Mouse (Mus musculus) midbrain, embryonic 11.5 days (tissue): ENCODE results near the gene Dock8. TPM values are rescaled to one million over a fixed set of nuclear protein-coding genes. Genes with fewer than 3 reads are reported as not detected.

Experiments used
- ATAC-seq: fragments of 200-750 bp; cut with Nextera tagmentation; 2 replicates; pipeline ENCODE4 v1.8.0; 2017; ENCODE audit warnings: moderate TSS enrichment, moderate library complexity; ENCODE audit not compliant: low FRiP score
- DNase-seq: peaks from one replicate; pipeline ENCODE4 v3.0.0; 2015; ENCODE audit warnings: low spot score; ENCODE audit errors: missing footprints
- H3K27ac ChIP-seq: fragments of 300-500 bp; sonication (generic); 2 replicates; pipeline ENCODE4 v1.5.1; 2014; ENCODE audit warnings: low read depth, low read length
- H3K27me3 ChIP-seq: fragments of 300-500 bp; sonication (generic); 2 replicates; pipeline ENCODE4 v1.6.1; 2014; ENCODE audit warnings: mild to moderate bottlenecking, low read length, moderate library complexity, mixed read lengths; ENCODE audit not compliant: control insufficient read depth, insufficient read depth
- H3K36me3 ChIP-seq: fragments of 300-500 bp; sonication (generic); 2 replicates; pipeline ENCODE4 v1.6.1; 2014; ENCODE audit warnings: mild to moderate bottlenecking, low read length, moderate library complexity, mixed read lengths; ENCODE audit not compliant: control insufficient read depth, insufficient read depth
- H3K4me1 ChIP-seq: fragments of 300-500 bp; sonication (generic); 2 replicates; pipeline ENCODE4 v1.6.1; 2014; ENCODE audit warnings: low read length; ENCODE audit not compliant: control insufficient read depth, insufficient read depth
- H3K4me2 ChIP-seq: fragments of 300-500 bp; sonication (generic); 2 replicates; pipeline ENCODE4 v1.6.1; 2014; ENCODE audit warnings: mild to moderate bottlenecking, moderate library complexity
- H3K4me3 ChIP-seq: fragments of 300-500 bp; sonication (generic); 2 replicates; pipeline ENCODE4 v1.5.1; 2014; ENCODE audit warnings: low read depth, low read length
- H3K9ac ChIP-seq: fragments of 300-500 bp; sonication (generic); 2 replicates; pipeline ENCODE4 v1.6.1; 2014; ENCODE audit warnings: low read length
- H3K9me3 ChIP-seq: fragments of 300-500 bp; sonication (generic); 2 replicates; pipeline ENCODE4 v1.6.1; 2016; ENCODE audit warnings: low read length; ENCODE audit not compliant: control insufficient read depth
- WGBS: fragments of 180-500 bp; shearing (Covaris S2); extraction: QIAGEN DNeasy Blood & Tissue Kit; methylation state at CpG from one replicate; pipeline ENCODE4 v1.1.7; 2014; 5-methylcytosine and 5-hydroxymethylcytosine counted together
- polyA plus RNA-seq: library from polyadenylated mRNA; unstranded; fragments of >200 nt; fragmentation: Nextera tagmentation; extraction: Ambion mirVana; gene quantifications from 2 replicates; pipeline ENCODE4 v1.2.1, GENCODE M21; 2014

Dock8 gene
- polyA plus RNA-seq, 1 experiment from 2014 or later: 1.7 TPM

GRCm38 (mm10) chr19:25187681-25188080 lies 188.3 kb downstream of the Dock8 start:
- no peak for ATAC-seq
- no peak overlapping the region for H3K4me3 ChIP-seq
- no peak overlapping the region for H3K4me2 ChIP-seq
- no peak overlapping the region for H3K9ac ChIP-seq
- H3K4me1 ChIP-seq: no peaks in the 10 kb centered on the region
- 83% methylated on average over 18 of the region's 18 CpGs for WGBS
- DNase-seq: no peak
- H3K9me3 ChIP-seq: no peaks in the 10 kb centered on the region
- H3K27ac ChIP-seq: no peak overlapping the region
- H3K36me3 ChIP-seq: no peaks in the 10 kb centered on the region
- no peaks in the 10 kb centered on the region for H3K27me3 ChIP-seq

- WGBS: 95% methylated on average over 9 of the region's 9 CpGs
- no peak overlapping the region for H3K9ac ChIP-seq
- no peaks in the 10 kb centered on the region for H3K9me3 ChIP-seq
- DNase-seq: no peak
- H3K27ac ChIP-seq: no peak overlapping the region
- H3K27me3 ChIP-seq: no peaks in the 10 kb centered on the region
- H3K36me3 ChIP-seq: no peaks in the 10 kb centered on the region
- no peak overlapping the region for H3K4me3 ChIP-seq
- no peak overlapping the region for H3K4me2 ChIP-seq
- no peak for ATAC-seq
- no peaks in the 10 kb centered on the region for H3K4me1 ChIP-seq
Measured at GRCm38 (mm10) chr19:25193751-25194150, 194.4 kb downstream of the Dock8 start.

- no peak overlapping the region for H3K27ac ChIP-seq
- WGBS: 78% methylated on average over 13 of the region's 13 CpGs
- no peaks in the 10 kb centered on the region for H3K9me3 ChIP-seq
- H3K4me3 ChIP-seq: no peak overlapping the region
- no peaks in the 10 kb centered on the region for H3K27me3 ChIP-seq
- no peak overlapping the region for H3K9ac ChIP-seq
- DNase-seq (no peak), ATAC-seq (no peak)
- no peaks in the 10 kb centered on the region for H3K36me3 ChIP-seq
- no peak overlapping the region for H3K4me2 ChIP-seq
- no peaks in the 10 kb centered on the region for H3K4me1 ChIP-seq
Measured at GRCm38 (mm10) chr19:25200081-25200860, 200.9 kb downstream of the Dock8 start.

- DNase-seq (no peak), ATAC-seq (no peak)
- no peak overlapping the region for H3K9ac ChIP-seq
- 84% methylated on average over 12 of the region's 12 CpGs for WGBS
- H3K4me1 ChIP-seq: peaks cover 9% of the 10 kb centered on the region
- no peaks in the 10 kb centered on the region; the same call in 1 of the 2 replicates for H3K27me3 ChIP-seq
- H3K36me3 ChIP-seq: no peaks in the 10 kb centered on the region
- H3K9me3 ChIP-seq: no peaks in the 10 kb centered on the region
- no peak overlapping the region for H3K27ac ChIP-seq
- H3K4me3 ChIP-seq: no peak overlapping the region
- H3K4me2 ChIP-seq: no peak overlapping the region
Measured at GRCm38 (mm10) chr19:25203077-25203476, 203.7 kb downstream of the Dock8 start.

- Histone ChIP-seq H3K9me3 (no peaks in the 10 kb centered on the region), H3K36me3 (no peaks in the 10 kb centered on the region), H3K4me3 (no peak overlapping the region), H3K9ac (no peak overlapping the region), H3K4me2 (no peak overlapping the region), H3K27me3 (peaks cover 3% of the 10 kb centered on the region), H3K4me1 (peaks cover 18% of the 10 kb centered on the region), H3K27ac (no peak overlapping the region)
- DNase-seq: no peak
- no peak for ATAC-seq
- 65% methylated on average over 12 of the region's 12 CpGs for WGBS
Measured at GRCm38 (mm10) chr19:25206969-25207368, 207.6 kb downstream of the Dock8 start.

- ATAC-seq (peak; percentile 81), DNase-seq (peak; percentile 94)
- H3K27ac ChIP-seq: peak overlapping the region; percentile 61
- peak overlapping the region; percentile 52 for H3K9ac ChIP-seq
- no peaks in the 10 kb centered on the region for H3K36me3 ChIP-seq
- H3K4me1 ChIP-seq: peaks cover 18% of the 10 kb centered on the region
- peaks cover 3% of the 10 kb centered on the region for H3K27me3 ChIP-seq
- WGBS: 4% methylated on average over 23 of the region's 23 CpGs
- no peaks in the 10 kb centered on the region for H3K9me3 ChIP-seq
- peak overlapping the region; percentile 39 for H3K4me2 ChIP-seq
- H3K4me3 ChIP-seq: peak overlapping the region; percentile 13; the same call in 1 of the 2 replicates
Measured at GRCm38 (mm10) chr19:25207731-25208361, 208.5 kb downstream of the Dock8 start.

- H3K27ac ChIP-seq: 0 out of 2 replicates have a peak overlapping the region, but pooled peaks have one; percentile 61
- no peaks in the 10 kb centered on the region for H3K9me3 ChIP-seq
- H3K4me2 ChIP-seq: peak overlapping the region; percentile 39; the same call in 1 of the 2 replicates
- H3K9ac ChIP-seq: peak overlapping the region; percentile 52
- no peak overlapping the region for H3K4me3 ChIP-seq
- DNase-seq (peak; percentile 90), ATAC-seq (peak; percentile 66; the same call in 1 of the 2 replicates)
- peaks cover 18% of the 10 kb centered on the region for H3K4me1 ChIP-seq
- H3K36me3 ChIP-seq: no peaks in the 10 kb centered on the region
- WGBS: 57% methylated on average over 11 of the region's 11 CpGs
- peaks cover 3% of the 10 kb centered on the region for H3K27me3 ChIP-seq
Measured at GRCm38 (mm10) chr19:25208596-25209110, 209.3 kb downstream of the Dock8 start.

GRCm38 (mm10) chr19:25220611-25221010 lies 221.3 kb downstream of the Dock8 start:
- ATAC-seq: no peak
- WGBS: 86% methylated on average over 2 of the region's 2 CpGs
- H3K4me2 ChIP-seq: no peak overlapping the region

More at GRCm38 (mm10) chr19:25220611-25221010, 221.3 kb downstream of the Dock8 start:
- no peaks in the 10 kb centered on the region for H3K27me3 ChIP-seq
- no peak overlapping the region for H3K4me3 ChIP-seq
- no peak overlapping the region for H3K27ac ChIP-seq
- no peak overlapping the region for H3K9ac ChIP-seq
- H3K36me3 ChIP-seq: no peaks in the 10 kb centered on the region
- no peaks in the 10 kb centered on the region for H3K4me1 ChIP-seq
- DNase-seq: no peak
- H3K9me3 ChIP-seq: no peaks in the 10 kb centered on the region
